Mouse (Mus musculus) kidney, embryonic 14.5 days (tissue): Measurements from ENCODE around the gene Hoxb9. TPM values are rescaled to one million over a fixed set of nuclear protein-coding genes. Genes with fewer than 3 reads are reported as not detected.

Source experiments
- ATAC-seq: fragments of 200-750 bp; cut with Nextera tagmentation; 2 replicates; pipeline ENCODE4 v1.8.0; 2017; ENCODE audit warnings: moderate number of reproducible peaks, mild to moderate bottlenecking, moderate TSS enrichment, moderate library complexity; ENCODE audit not compliant: low FRiP score, low TSS enrichment
- H3K27ac ChIP-seq: fragments of 300-500 bp; sonication (generic); 2 replicates; pipeline ENCODE4 v1.5.1; 2014; ENCODE audit warnings: low read depth, mild to moderate bottlenecking, low read length, moderate library complexity, mixed read lengths
- H3K27me3 ChIP-seq: fragments of 300-500 bp; sonication (generic); 2 replicates; pipeline ENCODE4 v1.6.1; 2014; ENCODE audit warnings: mild to moderate bottlenecking, low read length; ENCODE audit not compliant: control insufficient read depth, insufficient read depth
- H3K36me3 ChIP-seq: fragments of 300-500 bp; sonication (generic); 2 replicates; pipeline ENCODE4 v1.6.1; 2014; ENCODE audit warnings: low read length, mixed read lengths; ENCODE audit not compliant: control insufficient read depth, insufficient read depth
- H3K4me1 ChIP-seq: fragments of 300-500 bp; sonication (generic); 2 replicates; pipeline ENCODE4 v1.6.1; 2014; ENCODE audit warnings: low read length, mixed read lengths; ENCODE audit not compliant: control insufficient read depth, insufficient read depth
- H3K4me2 ChIP-seq: fragments of 300-500 bp; sonication (generic); replicated peaks from 2 replicates; pipeline ENCODE4 v1.6.1; 2014; ENCODE audit warnings: low read depth, mild to moderate bottlenecking, low read length
- H3K4me3 ChIP-seq: fragments of 300-500 bp; sonication (generic); 2 replicates; pipeline ENCODE4 v1.5.1; 2014; ENCODE audit warnings: mild to moderate bottlenecking, low read length
- H3K9ac ChIP-seq: fragments of 300-500 bp; sonication (generic); 2 replicates; pipeline ENCODE4 v1.6.1; 2014; ENCODE audit warnings: low read depth, mild to moderate bottlenecking, low read length, moderate library complexity
- H3K9me3 ChIP-seq: fragments of 300-500 bp; sonication (generic); 2 replicates; pipeline ENCODE4 v1.6.1; 2016; ENCODE audit warnings: low read length; ENCODE audit not compliant: control insufficient read depth
- WGBS: fragments of 180-500 bp; shearing (Covaris S2); extraction: QIAGEN DNeasy Blood & Tissue Kit; methylation state at CpG from one replicate; pipeline ENCODE4 v1.1.7; 2014; 5-methylcytosine and 5-hydroxymethylcytosine counted together
- polyA plus RNA-seq: library from polyadenylated mRNA; unstranded; fragments of >200 nt; fragmentation: Nextera tagmentation; extraction: Ambion mirVana; gene quantifications from 2 replicates; pipeline ENCODE4 v1.2.1, GENCODE M21; 2014

Gene Hoxb9
- polyA plus RNA-seq, 1 experiment from 2014 or later: 30.0 TPM

- Histone ChIP-seq H3K36me3 (no peaks in the 10 kb centered on the region), H3K27me3 (no peaks in the 10 kb centered on the region), H3K27ac (peak overlapping the region; percentile 80), H3K9ac (peak overlapping the region; percentile 99), H3K4me1 (peaks cover 38% of the 10 kb centered on the region), H3K4me2 (peak overlapping the region; percentile 95), H3K9me3 (no peaks in the 10 kb centered on the region), H3K4me3 (peak overlapping the region; percentile 53)
- 17% methylated on average over 8 of the region's 8 CpGs for WGBS
- ATAC-seq: no peak
Measured at GRCm38 (mm10) chr11:96280399-96281378, 9.4 kb downstream of the Hoxb9 start.

DNA sequence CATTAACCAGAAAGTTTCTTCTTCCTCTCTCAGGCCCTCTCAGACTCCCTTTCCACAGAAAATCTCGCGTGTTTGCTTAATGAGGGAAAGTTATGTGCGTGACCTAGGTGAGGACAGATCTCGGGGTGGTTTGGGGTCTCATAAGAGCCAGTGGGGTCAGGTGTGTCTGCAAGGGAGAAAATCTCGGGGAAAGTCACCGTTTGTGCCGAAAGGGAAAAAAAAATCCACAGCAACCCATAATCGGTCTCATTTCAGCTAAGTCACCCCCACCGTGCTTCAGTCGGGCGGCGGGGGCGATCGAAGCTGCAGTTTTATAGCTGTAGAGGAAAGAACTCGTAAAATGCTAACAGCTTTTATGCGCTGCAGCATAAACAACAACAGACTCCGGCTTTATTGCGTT is 10.1 kb downstream of the Hoxb9 start:
- Histone ChIP-seq H3K9me3 (no peaks in the 10 kb centered on the region), H3K27me3 (no peaks in the 10 kb centered on the region), H3K4me2 (peak overlapping the region; percentile 95), H3K4me3 (peak overlapping the region; percentile 53), H3K9ac (peak overlapping the region; percentile 99), H3K27ac (peak overlapping the region; percentile 80), H3K4me1 (peaks cover 32% of the 10 kb centered on the region), H3K36me3 (no peaks in the 10 kb centered on the region)
- WGBS: 4% methylated on average over 18 of the region's 18 CpGs
- ATAC-seq: no peak

DNA sequence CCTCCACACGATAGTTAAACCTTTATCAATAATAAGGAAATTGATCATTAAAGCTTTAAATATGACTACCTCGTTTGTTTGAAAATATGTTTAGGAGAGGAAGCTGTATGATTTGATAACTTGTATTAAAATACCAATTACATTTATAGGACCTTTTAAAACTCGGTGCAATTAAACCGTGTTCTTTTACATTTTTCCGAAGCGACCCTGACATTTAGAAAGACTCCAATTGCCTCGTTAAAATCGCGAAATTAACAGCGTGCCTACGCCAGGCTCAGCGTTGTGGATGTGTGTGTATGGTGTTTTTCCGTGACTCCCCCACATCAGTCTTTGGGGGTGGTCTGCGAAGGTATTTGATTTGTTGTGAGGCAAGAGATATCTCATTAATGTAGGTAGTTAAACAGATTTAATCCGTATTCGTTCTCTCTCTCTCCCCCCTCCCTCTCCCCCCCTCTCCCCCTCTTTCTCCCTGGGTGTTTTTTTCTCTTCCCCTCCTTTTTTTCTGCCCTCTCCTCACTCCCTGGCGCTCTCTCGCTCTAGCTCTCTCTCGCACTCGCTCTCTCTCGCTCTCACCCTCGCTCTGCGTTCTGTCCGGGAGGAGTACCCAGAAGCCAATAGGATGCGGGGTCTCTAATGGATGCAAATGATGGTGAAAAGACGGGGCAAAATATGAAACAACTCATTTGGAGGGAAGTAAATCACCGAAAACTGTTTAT is 10.8 kb downstream of the Hoxb9 start, which contains the start of gene Hoxb8:
Hoxb8 (plus strand) TSS at position 51 of the 716 bp plus-strand sequence.
- H3K9ac ChIP-seq: peak within 1 kb of the TSS; percentile 99
- no peaks in the 10 kb centered on the region for H3K27me3 ChIP-seq
- H3K36me3 ChIP-seq: no peaks in the 10 kb centered on the region
- peak within 1 kb of the TSS; percentile 53 for H3K4me3 ChIP-seq
- no peaks in the 10 kb centered on the region for H3K9me3 ChIP-seq
- H3K4me1 ChIP-seq: peaks cover 27% of the 10 kb centered on the region
- WGBS: under 1% methylated on average over 27 of the region's 27 CpGs
- ATAC-seq: no peak
- H3K4me2 ChIP-seq: peak within 1 kb of the TSS; percentile 95
- H3K27ac ChIP-seq: peak within 1 kb of the TSS; percentile 100

- no peaks in the 10 kb centered on the region for H3K27me3 ChIP-seq
- H3K36me3 ChIP-seq: no peaks in the 10 kb centered on the region
- peak overlapping the region; percentile 100 for H3K27ac ChIP-seq
- H3K9me3 ChIP-seq: no peaks in the 10 kb centered on the region
- H3K4me3 ChIP-seq: peak overlapping the region; percentile 53
- H3K4me2 ChIP-seq: peak overlapping the region; percentile 95
- H3K4me1 ChIP-seq: peaks cover 25% of the 10 kb centered on the region
- under 1% methylated on average over 49 of the region's 49 CpGs for WGBS
- H3K9ac ChIP-seq: peak overlapping the region; percentile 99
- ATAC-seq: no peak
Measured at GRCm38 (mm10) chr11:96282795-96283430, 11.7 kb downstream of the Hoxb9 start.

- H3K4me1 ChIP-seq: peaks cover 27% of the 10 kb centered on the region
- H3K4me2 ChIP-seq: peak overlapping the region; percentile 95
- no peaks in the 10 kb centered on the region for H3K27me3 ChIP-seq
- peak overlapping the region; percentile 99 for H3K9ac ChIP-seq
- no peaks in the 10 kb centered on the region for H3K9me3 ChIP-seq
- H3K36me3 ChIP-seq: no peaks in the 10 kb centered on the region
- peak overlapping the region; percentile 100 for H3K27ac ChIP-seq
- no peak for ATAC-seq
- under 1% methylated on average over 49 of the region's 49 CpGs for WGBS
- peak overlapping the region; percentile 53 for H3K4me3 ChIP-seq
Measured at GRCm38 (mm10) chr11:96284041-96284749, 12.9 kb downstream of the Hoxb9 start.

DNA sequence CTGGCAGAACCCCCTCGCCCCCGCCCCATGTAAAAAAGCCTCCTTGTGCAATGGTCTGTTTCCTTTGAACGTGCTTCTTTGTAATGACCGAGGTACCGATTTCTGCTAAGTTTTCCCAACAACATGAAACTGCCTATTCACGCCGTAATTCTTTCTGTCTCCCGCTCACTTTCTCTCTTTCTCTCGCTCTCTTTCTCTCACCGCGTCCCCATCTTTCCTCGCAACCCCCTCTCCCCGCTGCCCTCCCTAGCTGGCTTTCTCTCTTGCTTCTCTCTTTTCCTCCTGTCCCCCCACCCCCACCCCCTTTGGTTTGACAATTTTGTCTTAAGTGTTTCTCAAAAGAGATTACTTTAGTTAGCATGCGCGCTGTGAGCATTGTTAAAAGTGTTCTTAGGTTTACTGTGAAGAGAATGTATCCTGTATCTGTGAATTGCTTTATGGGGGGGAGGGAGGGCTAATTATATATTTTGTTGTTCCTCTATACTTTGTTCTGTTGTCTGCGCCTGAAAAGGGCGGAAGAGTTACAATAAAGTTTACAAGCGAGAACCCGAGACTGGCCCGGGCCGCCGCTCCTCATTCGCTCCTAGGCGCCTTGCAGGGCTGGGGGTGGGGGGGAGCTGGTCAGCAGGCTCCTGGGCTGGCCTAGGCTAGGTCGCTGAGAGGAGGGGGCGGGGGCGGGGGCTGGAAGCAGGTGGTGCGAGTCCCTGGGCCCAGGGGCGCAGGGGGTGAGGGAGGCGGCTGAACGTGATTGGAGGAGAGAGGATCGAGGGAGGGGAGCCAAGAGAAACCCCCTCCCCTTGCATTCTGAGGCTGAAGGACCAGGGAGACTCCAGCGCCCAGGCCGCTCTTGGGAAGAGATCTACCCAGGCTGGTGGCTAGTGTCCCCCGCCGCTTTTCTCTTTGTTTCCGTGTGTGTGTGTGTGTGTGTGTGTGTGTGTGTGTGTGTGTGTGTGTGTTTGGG is 13.8 kb downstream of the Hoxb9 start:
- H3K27ac ChIP-seq: peak overlapping the region; percentile 100
- H3K9me3 ChIP-seq: no peaks in the 10 kb centered on the region
- WGBS: under 1% methylated on average over 36 of the region's 37 CpGs
- peak overlapping the region; percentile 53 for H3K4me3 ChIP-seq
- no peaks in the 10 kb centered on the region for H3K36me3 ChIP-seq
- peak overlapping the region; percentile 99 for H3K9ac ChIP-seq
- ATAC-seq: peak; percentile 91
- peak overlapping the region; percentile 95 for H3K4me2 ChIP-seq
- peaks cover 26% of the 10 kb centered on the region for H3K4me1 ChIP-seq
- H3K27me3 ChIP-seq: no peaks in the 10 kb centered on the region

GRCm38 (mm10) chr11:96285771-96286738 is 14.8 kb downstream of the Hoxb9 start, which contains the start of gene Hoxb7:
Gene Hoxb7, plus strand, starts transcription at chr11:96286623.
- H3K9ac ChIP-seq: peak within 1 kb of the TSS; percentile 99
- H3K4me3 ChIP-seq: peak within 1 kb of the TSS; percentile 53
- no peaks in the 10 kb centered on the region for H3K27me3 ChIP-seq
- H3K36me3 ChIP-seq: no peaks in the 10 kb centered on the region
- peaks cover 30% of the 10 kb centered on the region for H3K4me1 ChIP-seq
- no peak for ATAC-seq
- H3K9me3 ChIP-seq: no peaks in the 10 kb centered on the region
- WGBS: under 1% methylated on average over 43 of the region's 43 CpGs
- H3K4me2 ChIP-seq: peak within 1 kb of the TSS; percentile 95
- peak within 1 kb of the TSS; percentile 100 for H3K27ac ChIP-seq
